Mouse (Mus musculus) induced T-regulatory cell, adult 2 months (primary cell): ENCODE measurements at regions not wholly inside any gene's neighbourhood (a gene's known extent, or its start where the extent isn't known, plus 50 kb on each side); places are given as distances from the start of the nearest gene placed in this dataset.
A peak's percentile ranks its signal among the peaks of the same experiment; 100 is the strongest.
"Not testable (repeated sequence)": the region's sequence is repeated elsewhere in the genome, so short reads cannot be mapped to it uniquely, and the experiment has no call there.

ENCODE experiments used
- DNase-seq: peaks from one replicate; pipeline ENCODE4 v3.0.0-alpha.2; 2012; ENCODE audit warnings: low read depth

GRCm38 (mm10) chr13:19300320-19301011 lies 95.1 kb downstream of the Stard3nl start:
- DNase-seq, result not testable (repeated sequence)

- DNase-seq, result no peak
Measured at GRCm38 (mm10) chr13:19296325-19296724, 99.3 kb downstream of the Stard3nl start.

- no peak for DNase-seq
Measured at GRCm38 (mm10) chr13:19293041-19293440, 102.6 kb downstream of the Stard3nl start.

GRCm38 (mm10) chr13:19283161-19283560 lies 112.4 kb downstream of the Stard3nl start:
- DNase-seq, result peak; percentile 18

- not testable (repeated sequence) for DNase-seq
Measured at GRCm38 (mm10) chr13:19272548-19273295, 122.9 kb downstream of the Stard3nl start.

- not testable (repeated sequence) for DNase-seq
Measured at GRCm38 (mm10) chr13:19264996-19265395, 130.6 kb downstream of the Stard3nl start.

GRCm38 (mm10) chr13:19246558-19246957 lies 149.0 kb downstream of the Stard3nl start:
- not testable (repeated sequence) for DNase-seq

- peak; percentile 22 for DNase-seq
Measured at GRCm38 (mm10) chr13:19242580-19242979, 153.0 kb downstream of the Stard3nl start.

- DNase-seq, result peak; percentile 60
Measured at GRCm38 (mm10) chr13:19236340-19236739, 159.3 kb downstream of the Stard3nl start.

GRCm38 (mm10) chr13:19234700-19235374 lies 160.8 kb downstream of the Stard3nl start:
- DNase-seq, result no peak

GRCm38 (mm10) chr13:19220004-19220403 lies 175.6 kb downstream of the Stard3nl start:
- DNase-seq, result not testable (repeated sequence)

GRCm38 (mm10) chr13:19219383-19219991 lies 176.1 kb downstream of the Stard3nl start:
- DNase-seq, result peak; percentile 8

- DNase-seq, result no peak
Measured at GRCm38 (mm10) chr13:19204669-19205068, 190.9 kb downstream of the Stard3nl start.

GRCm38 (mm10) chr13:19202320-19202719 lies 193.3 kb downstream of the Stard3nl start:
- DNase-seq, result not testable (repeated sequence)
